Mouse (Mus musculus) ovary, adult 10 weeks (tissue): ENCODE results near the gene Clic4. TPM values are rescaled to one million over a fixed set of nuclear protein-coding genes. Genes with fewer than 3 reads are reported as not detected.

Experiments
- polyA plus RNA-seq: library from polyadenylated mRNA; stranded (reverse); fragments of 350-450 nt; fragmentation: Illumina TruSeq; extraction: RNeasy Lipid Tissue Mini Kit (QIAGEN cat#74804); gene quantifications from one replicate; pipeline ENCODE4 v1.2.3, GENCODE M21; 2014

The Clic4 gene
- 178 TPM for polyA plus RNA-seq

GRCm38 (mm10) chr4:135272640-135273306 is at the start of gene Clic4:
Gene Clic4 (minus strand): TSS chr4:135272814.

Other genes with a start within 250 kb of the Clic4 start
- gene Runx3, start 152.2 kb downstream of the Clic4 start, polyA plus RNA-seq = 0.23 TPM
- gene Srrm1, start 80.5 kb upstream of the Clic4 start, polyA plus RNA-seq = 376 TPM
- gene Ncmap, start 125.4 kb upstream of the Clic4 start, polyA plus RNA-seq = not detected
- 10.7 TPM for gene Rcan3, start 161.0 kb upstream of the Clic4 start, polyA plus RNA-seq
- not detected for gene Stpg1, start 222.0 kb upstream of the Clic4 start, polyA plus RNA-seq
- gene Nipal3, start 222.2 kb upstream of the Clic4 start, polyA plus RNA-seq = 2.6 TPM